Mouse (Mus musculus) embryonic facial prominence, embryonic 12.5 days (tissue): Measurements from ENCODE around the gene Zfp36l1. TPM values are rescaled to one million over a fixed set of nuclear protein-coding genes. Genes with fewer than 3 reads are reported as not detected.

Experiments
- ATAC-seq: fragments of 200-750 bp; cut with Nextera tagmentation; 2 replicates; pipeline ENCODE4 v1.8.0; 2017; ENCODE audit not compliant: insufficient number of reproducible peaks, insufficient read depth, low FRiP score, low TSS enrichment
- H3K27ac ChIP-seq: fragments of 300-500 bp; sonication (generic); 2 replicates; pipeline ENCODE4 v1.5.1; 2016; ENCODE audit warnings: mild to moderate bottlenecking
- H3K27me3 ChIP-seq: fragments of 300-500 bp; sonication (generic); 2 replicates; pipeline ENCODE4 v1.6.1; 2016; ENCODE audit warnings: mild to moderate bottlenecking, moderate library complexity
- H3K36me3 ChIP-seq: fragments of 300-500 bp; sonication (generic); 2 replicates; pipeline ENCODE4 v1.6.1; 2016; ENCODE audit warnings: mild to moderate bottlenecking
- H3K4me1 ChIP-seq: fragments of 300-500 bp; sonication (generic); 2 replicates; pipeline ENCODE4 v1.6.1; 2016
- H3K4me2 ChIP-seq: fragments of 300-500 bp; sonication (generic); replicated peaks from 2 replicates; pipeline ENCODE4 v1.6.1; 2016; ENCODE audit warnings: mild to moderate bottlenecking, moderate library complexity
- H3K4me3 ChIP-seq: fragments of 300-500 bp; sonication (generic); 2 replicates; pipeline ENCODE4 v1.5.1; 2016; ENCODE audit warnings: mild to moderate bottlenecking
- H3K9ac ChIP-seq: fragments of 300-500 bp; sonication (generic); 2 replicates; pipeline ENCODE4 v1.6.1; 2016; ENCODE audit warnings: mild to moderate bottlenecking, moderate library complexity
- H3K9me3 ChIP-seq: fragments of 300-500 bp; sonication (generic); 2 replicates; pipeline ENCODE4 v1.6.1; 2016; ENCODE audit warnings: mild to moderate bottlenecking, moderate library complexity
- WGBS: fragments of 180-500 bp; shearing (Covaris S2); methylation state at CpG from one replicate; pipeline ENCODE4 v1.1.7; 2016; 5-methylcytosine and 5-hydroxymethylcytosine counted together
- polyA plus RNA-seq: library from polyadenylated mRNA; unstranded; fragments of >200 nt; fragmentation: Nextera tagmentation; extraction: Ambion mirVana; gene quantifications from 2 replicates; pipeline ENCODE4 v1.2.1, GENCODE M21; 2016

Gene Zfp36l1
- 115 and 124 TPM in 2 replicates for polyA plus RNA-seq

GRCm38 (mm10) chr12:80112852-80113551 is at the start of gene Zfp36l1:
TSS of gene Zfp36l1 (minus strand) at chr12:80113013.
- H3K4me3 ChIP-seq = peak within 1 kb of the TSS; percentile 94
- H3K9ac ChIP-seq = peak within 1 kb of the TSS; percentile 100
- WGBS = under 1% methylated on average over 38 of the region's 42 CpGs
- H3K36me3 ChIP-seq = peaks cover 14% of the 10 kb centered on the region
- H3K4me1 ChIP-seq = peaks cover 9% of the 10 kb centered on the region; the same call in 1 of the 2 replicates
- peak; percentile 38; the same call in 1 of the 2 replicates for ATAC-seq
- peak within 1 kb of the TSS; percentile 92 for H3K4me2 ChIP-seq
- H3K27me3 ChIP-seq = no peaks in the 10 kb centered on the region
- no peaks in the 10 kb centered on the region for H3K9me3 ChIP-seq
- peak within 1 kb of the TSS; percentile 99 for H3K27ac ChIP-seq

GRCm38 (mm10) chr12:80162448-80162847 is 49.6 kb upstream of the Zfp36l1 start:
- H3K4me1 ChIP-seq = no peaks in the 10 kb centered on the region; the same call in 1 of the 2 replicates
- H3K27me3 ChIP-seq = no peaks in the 10 kb centered on the region
- 72% methylated on average over 3 of the region's 3 CpGs for WGBS
- ATAC-seq = no peak
- H3K4me2 ChIP-seq = no peak overlapping the region
- no peak overlapping the region for H3K9ac ChIP-seq
- no peaks in the 10 kb centered on the region for H3K9me3 ChIP-seq
- no peak overlapping the region for H3K4me3 ChIP-seq
- no peak overlapping the region for H3K27ac ChIP-seq
- peaks cover 15% of the 10 kb centered on the region for H3K36me3 ChIP-seq

- Histone ChIP-seq H3K4me3 (no peak overlapping the region), H3K36me3 (no peaks in the 10 kb centered on the region), H3K9me3 (no peaks in the 10 kb centered on the region), H3K4me1 (no peaks in the 10 kb centered on the region), H3K9ac (no peak overlapping the region), H3K27ac (no peak overlapping the region), H3K4me2 (no peak overlapping the region), H3K27me3 (no peaks in the 10 kb centered on the region)
- no peak for ATAC-seq
- WGBS = 10% methylated on average over 5 of the region's 5 CpGs
Observed at GRCm38 (mm10) chr12:80157675-80158074, 44.9 kb upstream of the Zfp36l1 start.

GRCm38 (mm10) chr12:80153687-80154326 is 41.0 kb upstream of the Zfp36l1 start:
- no peak for ATAC-seq
- Histone ChIP-seq H3K9me3 (no peaks in the 10 kb centered on the region), H3K9ac (no peak overlapping the region), H3K4me2 (no peak overlapping the region), H3K27me3 (no peaks in the 10 kb centered on the region), H3K4me1 (0 out of 2 replicates have a peak, but pooled peaks cover 3% of the 10 kb centered on the region), H3K36me3 (no peaks in the 10 kb centered on the region), H3K27ac (no peak overlapping the region), H3K4me3 (no peak overlapping the region)
- 34% methylated on average over 10 of the region's 10 CpGs for WGBS

GRCm38 (mm10) chr12:80153078-80153477 is 40.3 kb upstream of the Zfp36l1 start:
- Histone ChIP-seq H3K9me3 (no peaks in the 10 kb centered on the region), H3K9ac (no peak overlapping the region), H3K4me3 (no peak overlapping the region), H3K4me1 (0 out of 2 replicates have a peak, but pooled peaks cover 3% of the 10 kb centered on the region), H3K4me2 (no peak overlapping the region), H3K27me3 (no peaks in the 10 kb centered on the region), H3K27ac (no peak overlapping the region), H3K36me3 (no peaks in the 10 kb centered on the region)
- WGBS = 82% methylated on average over 6 of the region's 6 CpGs
- ATAC-seq = no peak

- no peak for ATAC-seq
- no peak overlapping the region for H3K4me2 ChIP-seq
- no peak overlapping the region for H3K27ac ChIP-seq
- H3K9me3 ChIP-seq = no peaks in the 10 kb centered on the region
- no peaks in the 10 kb centered on the region for H3K36me3 ChIP-seq
- no peak overlapping the region for H3K9ac ChIP-seq
- 0 out of 2 replicates have a peak, but pooled peaks cover 3% of the 10 kb centered on the region for H3K4me1 ChIP-seq
- 85% methylated on average over 6 of the region's 6 CpGs for WGBS
- no peaks in the 10 kb centered on the region for H3K27me3 ChIP-seq
- H3K4me3 ChIP-seq = no peak overlapping the region
Observed at GRCm38 (mm10) chr12:80151821-80152220, 39.0 kb upstream of the Zfp36l1 start.

- 19% methylated on average over 8 of the region's 8 CpGs for WGBS
- Histone ChIP-seq H3K27me3 (no peaks in the 10 kb centered on the region), H3K4me1 (peaks cover 6% of the 10 kb centered on the region; the same call in 1 of the 2 replicates), H3K9ac (no peak overlapping the region), H3K4me2 (no peak overlapping the region), H3K27ac (no peak overlapping the region), H3K36me3 (no peaks in the 10 kb centered on the region), H3K9me3 (no peaks in the 10 kb centered on the region), H3K4me3 (no peak overlapping the region)
- ATAC-seq = no peak
Observed at GRCm38 (mm10) chr12:80150624-80151023, 37.8 kb upstream of the Zfp36l1 start.

- H3K36me3 ChIP-seq = no peaks in the 10 kb centered on the region
- 78% methylated on average over 11 of the region's 11 CpGs for WGBS
- no peak for ATAC-seq
Observed at GRCm38 (mm10) chr12:80147563-80148214, 34.9 kb upstream of the Zfp36l1 start.

GRCm38 (mm10) chr12:80146227-80147223 is 33.7 kb upstream of the Zfp36l1 start:
- 0 out of 2 replicates have a peak, but pooled peaks have one; percentile 42 for ATAC-seq
- peaks cover 6% of the 10 kb centered on the region; the same call in 1 of the 2 replicates for H3K4me1 ChIP-seq
- WGBS = 36% methylated on average over 21 of the region's 21 CpGs

More at GRCm38 (mm10) chr12:80147563-80148214, 34.9 kb upstream of the Zfp36l1 start:
- Histone ChIP-seq H3K9ac (no peak overlapping the region), H3K27ac (no peak overlapping the region), H3K27me3 (no peaks in the 10 kb centered on the region), H3K4me2 (no peak overlapping the region), H3K4me3 (no peak overlapping the region), H3K9me3 (no peaks in the 10 kb centered on the region), H3K4me1 (peaks cover 6% of the 10 kb centered on the region; the same call in 1 of the 2 replicates)

GRCm38 (mm10) chr12:80145365-80145764 is 32.6 kb upstream of the Zfp36l1 start:
- ATAC-seq = no peak
- no peaks in the 10 kb centered on the region for H3K36me3 ChIP-seq
- 75% methylated on average over 8 of the region's 8 CpGs for WGBS

More at GRCm38 (mm10) chr12:80146227-80147223, 33.7 kb upstream of the Zfp36l1 start:
- Histone ChIP-seq H3K4me2 (no peak overlapping the region), H3K4me3 (no peak overlapping the region), H3K36me3 (no peaks in the 10 kb centered on the region), H3K9me3 (no peaks in the 10 kb centered on the region), H3K27me3 (no peaks in the 10 kb centered on the region), H3K27ac (no peak overlapping the region), H3K9ac (no peak overlapping the region)

More at GRCm38 (mm10) chr12:80145365-80145764, 32.6 kb upstream of the Zfp36l1 start:
- no peak overlapping the region for H3K4me2 ChIP-seq
- H3K9ac ChIP-seq = no peak overlapping the region
- H3K9me3 ChIP-seq = no peaks in the 10 kb centered on the region
- no peak overlapping the region for H3K4me3 ChIP-seq
- H3K4me1 ChIP-seq = peaks cover 3% of the 10 kb centered on the region; the same call in 1 of the 2 replicates
- no peaks in the 10 kb centered on the region for H3K27me3 ChIP-seq
- H3K27ac ChIP-seq = no peak overlapping the region
